Mouse (Mus musculus): ENCODE measurements around the gene Il31.
"Not testable (repeated sequence)": the region's sequence is repeated elsewhere in the genome, so short reads cannot be mapped to it uniquely, and the experiment has no call there.

The Il31 gene

DNA sequence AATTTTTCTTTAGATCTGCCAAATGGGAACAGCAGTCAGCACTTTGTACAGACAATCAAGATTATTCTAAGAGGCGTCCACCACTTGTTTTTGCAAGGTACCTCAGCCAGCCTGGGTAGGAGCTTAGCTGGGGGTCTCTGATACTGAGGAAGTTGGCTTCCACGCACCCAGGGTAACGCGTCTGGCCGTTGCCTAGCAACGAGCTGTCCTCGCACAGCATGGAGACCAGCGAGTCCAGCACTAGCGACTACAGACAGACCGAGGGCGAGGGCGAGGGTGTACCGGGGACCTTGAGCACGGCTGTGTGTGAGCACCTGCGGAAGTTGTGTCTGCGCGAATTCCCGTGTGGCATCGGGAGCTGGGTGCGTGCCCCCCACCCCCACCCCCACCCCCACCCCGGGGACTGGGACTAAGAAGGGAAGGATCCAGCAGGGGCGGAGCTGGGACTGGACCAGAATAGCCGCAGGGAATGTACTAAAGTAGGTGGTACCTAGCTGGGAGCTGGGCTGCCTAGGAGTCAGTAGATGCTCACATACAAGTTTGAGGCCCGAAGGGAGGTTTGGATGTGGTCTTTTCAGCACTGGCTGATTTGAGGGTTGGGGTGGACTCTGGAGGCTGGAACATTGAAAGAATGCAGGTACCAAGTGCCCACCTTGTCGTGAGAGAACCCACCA, at the start of gene Il31, which contains the start of gene Lrrc43:
TSS of gene Il31 (minus strand) at position 378 of the 674 bp plus-strand sequence.
TSS of gene Lrrc43 (plus strand) at position 194 of the 674 bp plus-strand sequence.
- no peak for DNase-seq

DNA sequence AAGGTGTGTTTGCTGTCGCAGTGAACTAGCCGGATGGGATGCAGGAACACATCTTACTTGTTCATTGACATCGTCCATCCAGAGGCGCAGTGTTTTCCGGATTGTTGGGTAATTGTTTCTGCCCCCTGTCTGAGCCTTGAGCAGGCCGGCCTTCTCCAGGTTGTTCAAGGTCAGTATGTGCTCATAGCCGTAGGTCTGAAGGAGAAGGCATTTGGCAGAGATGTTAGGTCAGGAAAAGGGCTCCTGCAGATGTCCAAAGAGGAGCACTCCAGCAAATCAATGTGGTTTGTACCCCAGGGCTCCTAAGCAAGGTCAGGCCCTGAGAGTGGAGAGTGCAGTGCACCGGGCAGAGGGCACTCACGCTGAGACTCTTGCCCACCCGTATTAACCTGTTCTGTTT, 44.5 kb upstream of the Il31 start:
- DNase-seq = no peak

DNA sequence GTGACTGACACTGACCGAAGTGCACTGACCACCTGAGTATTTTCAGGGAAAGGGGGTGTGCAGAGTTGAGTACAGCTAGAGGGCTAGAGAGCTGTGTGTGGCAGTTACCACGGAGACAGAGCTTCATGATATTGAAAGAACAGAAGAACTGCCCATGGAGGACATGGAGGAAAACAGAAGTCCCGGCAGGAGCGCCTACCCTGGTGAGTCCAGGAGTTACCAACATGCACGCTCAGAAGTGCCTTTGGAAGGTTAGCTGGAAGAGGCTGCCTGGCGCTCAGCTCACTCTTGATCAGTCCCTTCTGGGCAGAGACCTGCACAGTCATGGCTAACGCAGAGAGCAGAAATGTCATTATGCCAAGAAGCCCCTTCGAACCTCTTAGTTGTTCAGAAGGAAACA, 40.8 kb upstream of the Il31 start:
- no peak for DNase-seq

DNA sequence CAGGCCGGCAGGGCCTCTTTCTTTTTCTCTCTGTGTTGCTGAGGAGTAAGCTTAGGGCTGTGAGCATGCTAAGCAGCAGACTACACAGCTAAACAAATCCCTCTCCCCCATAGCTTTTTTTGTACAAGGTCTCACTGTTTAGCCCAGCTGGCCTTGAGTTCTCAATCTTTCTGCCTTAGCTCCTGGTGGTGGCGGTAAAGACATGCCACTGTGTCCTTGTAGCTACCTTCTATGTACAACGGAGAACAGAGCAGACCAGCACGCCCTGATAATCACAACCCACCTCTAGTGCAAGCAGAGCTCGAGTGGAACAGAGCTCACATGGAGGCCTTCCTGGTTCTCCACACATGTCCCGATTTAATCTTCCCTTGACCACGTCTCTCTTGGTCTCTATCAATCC, 39.4 kb upstream of the Il31 start:
- no peak for DNase-seq

DNA sequence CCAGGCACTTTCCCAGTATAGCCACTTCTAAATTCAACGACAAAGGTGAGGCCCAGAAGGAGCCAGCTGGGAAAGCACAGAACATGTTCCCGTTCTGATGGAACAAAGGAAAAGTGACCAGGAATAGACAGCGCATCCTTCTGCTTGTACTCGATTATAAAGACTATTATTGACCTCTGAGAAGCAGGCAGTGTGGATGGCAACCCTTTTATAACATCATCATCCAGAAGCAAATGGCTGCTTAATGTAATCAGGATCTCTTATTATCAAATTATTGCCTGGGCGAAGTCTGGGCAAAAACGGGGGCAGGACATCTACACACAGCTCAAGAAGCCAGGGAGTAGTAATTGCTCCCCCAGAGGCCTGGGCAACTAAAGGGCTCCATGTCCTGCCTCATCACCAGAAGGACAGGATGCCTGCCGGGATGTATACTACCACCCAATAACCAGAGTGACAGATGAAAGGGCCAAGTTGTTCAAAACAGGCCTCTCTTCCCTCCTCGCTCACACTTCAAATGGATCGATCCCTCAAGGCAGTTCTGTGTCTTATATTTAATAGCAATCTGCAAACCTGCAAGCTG, 36.7 kb upstream of the Il31 start:
- DNase-seq = no peak

DNA sequence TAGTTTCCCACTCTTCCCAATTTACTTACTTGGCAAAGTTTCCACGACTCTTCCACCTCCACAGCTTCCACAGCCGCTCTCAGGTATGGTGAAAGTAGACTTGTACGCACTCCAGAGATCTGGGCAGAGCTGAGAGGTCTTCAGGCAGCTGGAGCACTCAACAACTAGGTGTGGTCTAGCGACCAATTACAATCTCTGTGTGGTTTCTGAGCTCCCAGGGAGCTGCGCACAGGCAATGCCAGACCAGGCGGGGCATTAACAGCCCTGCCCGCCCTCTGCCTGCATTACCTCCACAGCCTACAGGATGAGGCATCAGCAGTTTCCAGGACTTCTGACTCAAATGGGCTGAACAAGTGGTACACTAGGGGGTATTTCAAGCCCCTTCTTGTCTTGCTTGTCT, 36.0 kb upstream of the Il31 start, which contains the start of gene Gm49027:
TSS of gene Gm49027 (minus strand) at position 208 of the 400 bp plus-strand sequence.
- DNase-seq = no peak

DNA sequence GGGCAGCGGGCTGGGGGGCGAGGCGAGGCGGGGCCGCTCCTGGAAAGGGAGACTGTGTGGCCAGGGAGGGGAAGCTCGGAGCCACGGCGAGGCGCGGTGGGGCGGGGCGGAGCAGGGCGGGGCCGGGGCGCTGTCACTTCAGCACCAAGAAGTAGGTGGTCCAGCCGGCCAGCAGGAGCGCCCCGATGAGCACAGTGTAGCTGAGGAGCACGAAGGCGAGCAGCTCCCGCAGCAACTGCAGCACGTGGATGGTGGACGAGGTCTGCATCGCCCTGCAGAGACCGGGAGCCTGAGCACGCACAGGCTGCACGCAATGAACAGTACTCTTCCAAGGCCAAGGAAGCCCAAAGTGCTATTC, 35.1 kb upstream of the Il31 start:
- no peak for DNase-seq

DNA sequence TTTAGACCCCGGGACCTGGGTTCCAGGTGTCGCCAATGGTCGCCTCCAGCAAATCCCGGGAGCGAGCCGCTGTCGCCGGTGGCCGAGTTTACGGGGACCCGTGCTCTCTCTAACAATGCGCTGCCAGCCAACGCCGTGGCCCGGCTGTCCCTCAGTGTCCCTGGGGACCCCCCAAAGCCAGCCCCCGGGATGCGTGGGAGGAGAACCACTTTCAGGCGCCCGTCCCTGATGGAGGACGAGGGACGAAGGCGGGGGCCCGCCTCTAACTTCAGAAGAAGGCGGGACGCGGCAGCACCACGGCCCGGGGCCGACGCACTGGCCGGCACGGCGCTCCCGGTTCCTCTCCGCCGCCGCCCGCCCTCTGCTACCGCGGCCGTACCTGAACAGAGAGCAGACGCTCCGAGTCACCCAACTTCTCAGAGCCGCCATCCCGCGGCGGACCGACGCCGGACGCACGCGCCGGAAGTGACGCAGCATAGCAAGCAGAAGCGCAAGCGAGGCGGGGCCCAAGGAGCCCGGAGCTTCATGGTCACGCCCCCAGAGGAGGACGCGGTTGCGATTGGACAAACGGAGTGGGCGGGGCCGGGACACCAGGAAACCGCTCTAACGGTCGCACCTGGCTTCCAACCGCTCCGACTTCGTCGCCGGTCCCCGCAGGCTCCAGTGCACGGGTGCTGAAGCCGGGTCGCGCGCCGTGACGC, 34.6 kb upstream of the Il31 start, which contains the start of gene Diablo:
TSS of gene Diablo (minus strand) at position 485 of the 701 bp plus-strand sequence.
- DNase-seq = peak; percentile 100

DNA sequence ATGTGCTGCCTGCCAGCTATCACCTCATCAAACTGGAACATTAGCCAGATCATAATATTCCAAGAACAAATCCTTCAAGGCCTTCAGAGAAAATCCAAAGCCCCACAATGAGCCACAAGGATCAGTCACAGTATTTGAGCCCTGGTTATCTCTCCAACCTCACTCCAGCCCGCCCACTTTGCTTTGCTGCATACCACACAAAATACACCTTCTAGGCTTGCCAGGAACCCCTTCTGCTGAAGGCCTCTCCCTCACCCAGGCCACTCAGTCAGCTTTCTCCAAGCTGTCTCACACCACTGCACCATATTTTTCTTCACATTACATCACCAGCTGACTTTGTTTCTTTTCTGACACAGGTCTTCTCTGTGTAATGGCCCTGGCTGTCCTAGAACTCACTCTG, 32.9 kb upstream of the Il31 start:
- no peak for DNase-seq

DNA sequence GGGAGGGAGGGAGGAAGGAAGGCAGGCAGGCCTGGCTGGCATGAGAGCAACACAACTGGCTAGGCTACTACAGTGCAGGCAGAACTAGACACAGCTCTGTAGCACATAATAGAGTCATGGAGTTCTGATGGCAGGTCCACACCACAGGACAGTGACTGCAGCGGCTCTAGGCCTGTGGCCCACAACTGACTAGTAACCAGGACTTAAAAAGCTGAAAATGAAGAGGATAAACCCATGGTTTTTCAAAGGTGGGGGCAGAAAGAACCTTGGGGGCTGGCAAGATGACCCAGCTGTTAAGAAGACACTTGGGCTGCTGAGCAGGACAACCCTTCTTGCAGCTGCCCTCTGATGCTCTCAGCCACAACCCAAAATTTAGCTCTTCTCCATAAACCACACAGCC, 32.3 kb upstream of the Il31 start:
- DNase-seq = no peak

DNA sequence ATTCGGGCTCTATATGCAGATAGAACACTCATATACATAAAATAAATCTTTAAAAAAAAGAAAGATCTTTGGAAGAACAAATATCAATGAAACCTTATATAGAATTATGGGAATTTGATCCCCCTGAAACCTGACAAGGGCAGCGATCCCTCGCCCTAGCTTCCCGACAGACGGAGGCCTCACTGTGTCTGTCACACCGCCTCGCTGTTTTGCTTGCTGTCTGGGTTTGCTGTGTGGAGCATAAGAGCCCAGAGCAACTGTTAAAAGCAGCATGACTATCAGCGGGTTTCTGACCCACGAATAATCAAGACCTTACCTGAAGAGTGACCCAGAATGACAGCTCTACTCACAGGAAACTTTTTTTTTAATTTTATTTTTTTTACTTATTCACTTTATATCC, 31.4 kb upstream of the Il31 start:
- no peak for DNase-seq

DNA sequence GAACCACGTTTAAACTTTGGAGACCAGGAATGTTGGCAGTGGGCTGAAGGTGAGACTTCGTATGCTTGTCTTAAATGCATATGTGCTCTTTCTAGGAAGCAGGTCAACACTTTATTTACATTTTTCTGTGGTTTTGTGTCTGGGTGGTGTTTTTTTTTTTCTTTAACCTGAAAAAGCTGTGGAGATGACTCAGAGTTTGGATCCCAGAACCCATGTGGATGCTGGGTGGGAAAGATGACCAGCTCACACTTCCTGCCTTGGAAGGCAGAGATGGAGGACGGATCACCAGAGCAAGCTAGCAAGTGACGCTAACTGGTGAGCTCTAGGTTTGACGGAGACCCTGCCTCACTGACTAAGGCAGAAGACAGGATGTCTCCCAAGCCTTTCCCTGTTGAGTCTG, 25.6 kb upstream of the Il31 start:
- no peak for DNase-seq

DNA sequence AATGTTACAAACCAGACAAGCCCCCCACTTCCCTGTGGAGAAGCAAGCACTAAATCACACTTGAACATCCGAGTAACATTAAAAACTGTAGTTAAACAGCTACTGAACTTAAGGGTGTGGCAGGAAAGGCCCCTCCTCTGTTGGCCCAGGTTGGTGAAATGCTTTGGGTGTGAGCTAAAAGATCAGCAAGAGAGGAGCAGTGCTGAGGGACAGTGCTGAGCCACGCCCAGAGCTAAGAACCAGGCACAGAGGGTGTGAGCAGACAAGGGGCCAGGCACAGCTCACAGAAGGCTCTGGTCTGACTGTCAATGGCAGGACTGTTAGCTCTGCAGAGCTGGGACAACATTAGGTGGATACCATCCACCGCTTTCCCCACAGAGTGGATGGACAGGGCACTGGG, 22.8 kb upstream of the Il31 start:
- DNase-seq = no peak

DNA sequence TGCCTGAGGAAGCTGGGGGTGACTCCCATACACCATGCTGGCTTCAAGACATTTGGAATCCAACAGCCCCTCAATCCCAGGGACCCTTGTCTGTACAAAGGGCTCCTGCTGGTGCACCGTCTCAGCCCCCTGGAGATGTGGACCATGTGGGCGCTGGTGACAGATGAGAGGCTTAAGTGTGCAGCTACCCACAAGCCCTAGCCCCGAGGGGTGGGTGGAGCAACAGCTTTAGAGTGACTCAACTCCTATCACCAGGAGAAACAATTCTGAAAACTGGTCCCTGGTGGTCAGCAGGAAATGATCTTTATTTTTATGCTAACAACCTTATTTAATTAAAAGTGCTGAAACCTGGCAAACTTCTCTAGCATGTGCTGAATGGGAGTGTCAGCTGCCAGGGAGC, 22.1 kb upstream of the Il31 start:
- not testable (repeated sequence) for DNase-seq

DNA sequence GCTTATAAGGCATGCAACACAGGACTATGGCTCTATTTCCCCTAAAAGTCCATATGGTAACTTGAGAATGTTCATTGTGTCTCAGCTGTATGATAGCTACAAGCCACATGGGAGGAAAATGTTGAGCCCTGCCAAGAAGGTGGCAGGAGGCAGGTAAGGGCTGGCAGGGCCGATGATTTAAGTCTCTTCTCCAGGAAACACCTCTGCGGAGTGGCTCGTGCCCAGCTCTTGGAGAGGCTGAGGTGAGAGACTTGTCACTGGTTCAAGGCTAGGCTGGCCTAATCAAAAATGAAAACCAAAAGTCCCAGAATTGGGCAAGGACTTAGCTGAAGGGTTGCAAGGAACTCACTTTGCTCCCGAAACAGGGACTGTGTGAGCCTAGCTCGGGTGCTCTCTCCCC, 20.9 kb upstream of the Il31 start, which contains the start of gene B3gnt4:
TSS of gene B3gnt4 (plus strand) at position 301 of the 400 bp plus-strand sequence.
- DNase-seq = no peak

DNA sequence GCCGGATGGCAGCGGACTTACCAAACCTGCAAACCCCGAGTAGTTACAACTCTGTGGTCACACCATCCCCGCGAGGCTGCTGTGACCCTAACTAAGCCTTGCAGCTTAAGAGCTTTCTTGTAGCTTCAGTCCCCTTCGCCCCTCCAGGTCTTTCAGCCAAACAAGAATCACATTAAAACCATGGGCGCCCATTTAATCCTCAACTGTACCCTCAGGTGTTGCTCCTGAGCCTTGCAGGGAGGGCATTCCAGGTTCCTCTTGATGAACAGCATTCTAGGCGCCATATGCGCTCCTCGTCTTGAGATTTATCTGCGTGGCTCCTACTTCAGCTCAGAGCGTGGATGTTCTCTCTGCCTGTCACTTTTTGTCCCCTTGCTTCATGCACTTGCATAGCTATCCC, 19.6 kb upstream of the Il31 start:
- DNase-seq = no peak

DNA sequence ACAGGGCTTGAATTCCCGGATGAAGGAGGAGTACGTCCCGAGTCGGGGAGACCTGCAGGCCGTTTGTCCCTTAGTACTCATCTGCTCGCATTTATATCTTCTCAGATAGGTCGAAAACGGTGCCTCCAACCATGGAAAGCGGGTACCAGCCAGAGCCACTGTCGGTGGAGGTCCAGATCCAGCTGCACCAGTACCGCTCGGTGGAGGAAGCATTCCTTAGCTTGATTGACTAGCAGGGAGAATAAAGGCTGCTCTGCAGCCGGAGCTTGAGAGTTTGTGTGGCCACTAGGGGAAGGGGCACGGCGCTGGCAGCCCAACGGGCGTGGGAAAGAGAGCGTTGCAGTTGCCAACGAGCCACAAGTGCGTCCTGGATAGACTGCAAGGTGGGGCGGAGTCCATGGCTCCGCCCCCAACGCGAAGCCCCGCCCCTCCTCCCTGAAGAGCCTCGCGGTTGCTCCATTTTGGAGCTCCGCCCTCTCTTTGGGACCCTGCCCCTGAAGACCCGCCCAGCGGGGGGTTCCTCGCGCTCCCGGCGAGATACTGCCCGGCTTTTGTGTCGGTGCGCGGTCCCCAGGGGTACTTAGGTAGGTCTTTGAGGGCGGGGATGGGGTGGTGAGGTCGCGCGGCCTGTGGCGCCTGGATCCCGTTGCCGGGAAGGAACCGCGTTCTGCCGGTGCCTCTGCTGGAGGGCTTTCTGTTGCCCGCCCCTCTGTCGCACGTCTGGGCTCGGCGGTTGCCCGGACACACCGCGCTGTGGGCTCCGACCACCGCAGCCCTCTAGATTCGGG, 18.8 kb upstream of the Il31 start:
- peak; percentile 80 for DNase-seq

DNA sequence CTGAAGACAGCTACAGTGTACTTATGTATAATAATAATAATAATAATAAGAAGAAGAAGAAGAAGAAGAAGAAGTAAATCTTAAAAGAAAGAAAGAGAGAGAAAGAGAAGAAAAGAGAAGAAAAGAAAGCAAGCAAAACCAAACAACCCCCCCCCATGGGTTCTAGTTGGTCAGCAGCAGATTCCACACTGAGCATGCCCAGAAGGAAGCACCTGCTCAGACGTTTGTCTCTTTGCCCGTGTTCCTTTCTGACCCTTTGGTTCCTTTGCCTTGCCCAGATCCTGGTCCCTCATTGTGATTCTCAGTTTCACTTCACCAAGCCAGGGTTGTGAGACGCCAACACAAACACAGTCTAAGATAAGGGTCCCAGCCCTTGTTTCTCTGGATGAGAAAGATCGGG, 12.7 kb upstream of the Il31 start:
- no peak for DNase-seq

DNA sequence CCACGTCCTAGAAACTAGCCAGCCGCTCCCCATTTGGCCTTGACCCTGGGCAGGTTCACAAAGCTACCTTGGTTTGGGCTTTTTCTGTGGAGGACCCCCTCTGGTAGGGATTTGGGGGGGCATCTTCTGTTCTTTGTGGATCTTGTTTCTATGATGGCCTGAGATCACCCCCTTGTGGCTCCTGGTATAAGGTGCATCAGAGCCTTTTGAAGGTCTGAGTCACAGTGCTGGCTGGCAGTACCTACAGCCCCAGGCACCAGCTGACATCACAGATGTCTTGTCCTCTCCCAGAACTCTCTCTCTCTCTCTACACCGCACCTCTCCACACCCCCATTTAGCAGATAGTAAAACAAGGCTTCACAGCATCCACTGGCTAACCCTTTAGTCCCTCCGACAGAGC, 10.4 kb upstream of the Il31 start:
- DNase-seq = peak; percentile 13

DNA sequence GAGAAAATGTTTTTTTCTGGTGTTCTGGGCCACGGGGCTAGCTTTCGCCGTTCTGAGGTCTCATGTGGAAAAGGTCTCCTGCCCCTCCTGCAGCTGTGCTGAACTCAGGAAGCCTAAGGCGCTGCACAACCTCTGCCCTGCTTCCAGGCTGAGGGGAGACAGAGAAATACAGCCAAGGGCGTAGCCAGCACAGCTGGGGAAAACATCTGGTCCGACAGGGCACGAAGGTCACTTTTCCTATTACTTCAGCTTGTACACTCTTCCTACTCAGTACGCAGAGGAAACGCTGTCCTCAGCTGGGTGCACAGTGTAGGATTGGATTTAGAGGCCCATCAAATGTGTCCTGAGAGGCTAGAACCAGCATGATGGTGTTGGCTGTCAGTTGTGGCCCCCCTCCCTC, 646 bp upstream of the Il31 start:
- DNase-seq = no peak

DNA sequence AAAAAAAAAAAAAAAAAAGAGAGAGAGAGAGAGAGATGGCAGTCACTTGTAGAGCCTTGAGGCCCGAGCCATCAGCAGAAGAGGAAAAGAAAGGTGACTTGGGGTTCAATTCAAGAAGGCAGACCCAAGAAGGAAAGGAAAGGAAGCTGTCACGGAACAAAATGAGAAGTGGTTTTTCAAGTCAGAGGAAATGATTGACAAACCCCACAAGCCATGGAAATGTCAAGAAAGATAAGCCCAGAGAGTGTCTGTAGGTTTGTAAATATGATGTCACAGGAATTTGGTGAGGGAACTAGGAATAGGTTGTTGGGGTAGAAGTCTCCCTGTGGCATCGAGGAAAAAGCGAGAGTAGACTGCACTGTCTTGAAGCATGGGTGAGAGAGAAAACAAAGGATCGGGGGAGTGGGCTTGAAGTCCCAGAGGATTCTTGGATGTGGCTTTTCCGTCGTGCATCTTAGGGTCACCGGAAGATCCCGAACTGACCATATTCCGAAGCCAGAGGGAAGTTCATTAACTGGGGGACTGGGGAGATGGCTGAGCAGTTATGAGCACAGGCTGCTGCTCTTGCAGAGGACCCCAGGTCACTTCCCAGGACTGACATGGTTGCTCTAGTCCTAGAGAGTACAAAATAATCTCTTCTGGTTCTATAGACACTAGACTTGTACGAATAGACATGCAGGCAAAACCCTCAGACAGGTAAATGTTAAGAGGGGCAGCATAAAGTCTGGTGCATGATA, 1.5 kb downstream of the Il31 start:
- no peak for DNase-seq

DNA sequence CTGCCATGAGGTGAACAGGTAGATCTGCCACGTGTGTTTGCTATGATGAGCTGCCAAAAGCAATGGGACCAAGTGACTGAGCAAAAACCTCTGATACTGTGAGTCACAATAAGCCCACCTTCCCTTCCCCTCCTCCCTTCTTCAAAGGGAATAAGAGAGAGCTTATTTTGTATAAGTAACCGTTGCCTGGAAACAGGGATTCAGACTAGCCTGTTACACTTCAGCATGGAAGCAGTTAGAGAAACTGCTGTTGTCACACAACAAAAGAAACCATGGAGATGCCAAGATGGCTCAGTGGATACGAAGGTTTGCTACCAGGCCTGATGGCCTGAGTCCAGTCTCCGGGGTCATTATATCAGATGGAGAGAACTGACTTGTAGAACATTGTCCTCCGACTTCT, 15.5 kb downstream of the Il31 start:
- DNase-seq = no peak
